Mouse (Mus musculus): ENCODE data around the gene Camk1g. TPM values are rescaled to one million over a fixed set of nuclear protein-coding genes. Genes with fewer than 3 reads are reported as not detected.
A peak's percentile ranks its signal among the peaks of the same experiment; 100 is the strongest.

Gene Camk1g
- polyA plus RNA-seq, 1 experiment from 2014 or later = 7.9 TPM

DNA sequence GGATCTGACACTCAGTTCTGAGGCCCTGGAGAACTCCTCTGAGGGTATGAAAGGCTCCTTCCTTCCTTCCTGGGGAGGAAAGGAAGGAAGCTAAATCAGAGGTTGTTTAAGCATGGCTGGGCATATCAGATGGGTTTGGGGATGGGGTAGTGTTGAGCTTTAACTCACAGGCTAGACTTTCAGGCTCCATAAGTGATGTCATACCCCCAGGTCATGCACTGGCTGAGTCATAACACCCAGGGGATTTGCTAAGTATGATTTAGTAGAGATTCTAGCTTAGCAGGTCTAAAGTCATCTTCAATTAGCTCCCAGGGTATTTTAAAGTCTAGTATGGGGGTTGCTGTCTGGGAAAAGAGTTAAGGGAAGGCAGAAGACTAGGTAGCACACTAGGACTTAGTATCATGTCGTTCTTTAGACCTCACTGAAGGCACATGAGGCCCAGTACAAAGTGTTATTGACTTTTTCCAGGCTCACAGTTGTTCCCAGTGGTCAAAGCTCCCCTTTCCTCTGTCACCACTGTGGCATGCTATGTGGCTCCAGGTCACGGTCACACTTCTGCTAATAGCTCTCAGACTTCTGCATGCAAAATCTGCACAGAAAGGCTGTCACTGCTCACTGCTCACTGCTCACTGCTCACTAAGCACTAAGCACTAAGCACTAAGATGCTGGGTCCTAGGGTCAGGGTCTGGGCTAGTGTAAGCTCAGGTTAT is 28.8 kb upstream of the Camk1g start:
- H3K4me2 ChIP-seq (ENCODE audit: low read depth, low read length) = no peak overlapping the region
- no peaks in the 10 kb centered on the region for H3K9me3 ChIP-seq (replicated peaks; ENCODE audit: control insufficient read depth, low read length)
- 0 out of 2 replicates have a peak, but pooled peaks cover 8% of the 10 kb centered on the region for H3K4me1 ChIP-seq (ENCODE audit: control insufficient read depth, insufficient read depth, low read length)
- no peak overlapping the region for H3K9ac ChIP-seq (ENCODE audit: low read length)
- ATAC-seq (ENCODE audit: insufficient read depth, low FRiP score) = no peak
- H3K4me3 ChIP-seq (replicated peaks; ENCODE audit: low read length) = no peak overlapping the region
- WGBS = 63% methylated on average over 2 of the region's 2 CpGs
- H3K27ac ChIP-seq (ENCODE audit: low read length) = no peak overlapping the region
- no peaks in the 10 kb centered on the region for H3K27me3 ChIP-seq (ENCODE audit: control insufficient read depth, insufficient read depth, low read length)
- H3K36me3 ChIP-seq (ENCODE audit: control insufficient read depth, insufficient read depth, low read length) = no peaks in the 10 kb centered on the region

DNA sequence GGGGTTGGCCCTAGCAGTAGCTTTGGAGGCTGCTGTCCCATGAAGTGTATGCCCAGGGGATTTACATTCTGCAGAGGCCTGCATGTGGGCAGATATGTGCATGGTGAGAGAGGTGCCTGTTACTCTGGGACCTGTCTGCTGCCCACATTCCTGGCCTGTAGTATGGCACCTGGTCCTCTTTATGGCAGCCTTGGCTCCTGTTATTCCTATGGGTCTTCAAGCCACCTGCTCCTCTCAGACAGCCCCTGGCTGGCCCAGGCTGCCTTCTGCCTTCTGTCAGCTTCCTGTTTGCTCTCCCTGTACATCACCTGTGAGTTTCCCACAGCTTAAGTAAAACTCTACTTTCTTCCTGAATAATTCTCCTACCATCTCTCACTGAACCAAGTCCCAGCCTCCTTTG is 27.0 kb upstream of the Camk1g start:
- no peak for ATAC-seq (ENCODE audit: insufficient read depth, low FRiP score)
- 0 out of 2 replicates have a peak, but pooled peaks cover 8% of the 10 kb centered on the region for H3K4me1 ChIP-seq (ENCODE audit: control insufficient read depth, insufficient read depth, low read length)
- H3K4me2 ChIP-seq (ENCODE audit: low read depth, low read length) = no peak overlapping the region
- H3K27ac ChIP-seq (ENCODE audit: low read length) = no peak overlapping the region
- H3K9me3 ChIP-seq (replicated peaks; ENCODE audit: control insufficient read depth, low read length) = no peaks in the 10 kb centered on the region
- no peaks in the 10 kb centered on the region for H3K27me3 ChIP-seq (ENCODE audit: control insufficient read depth, insufficient read depth, low read length)
- no peak overlapping the region for H3K9ac ChIP-seq (ENCODE audit: low read length)
- no peaks in the 10 kb centered on the region for H3K36me3 ChIP-seq (ENCODE audit: control insufficient read depth, insufficient read depth, low read length)
- no peak overlapping the region for H3K4me3 ChIP-seq (replicated peaks; ENCODE audit: low read length)

DNA sequence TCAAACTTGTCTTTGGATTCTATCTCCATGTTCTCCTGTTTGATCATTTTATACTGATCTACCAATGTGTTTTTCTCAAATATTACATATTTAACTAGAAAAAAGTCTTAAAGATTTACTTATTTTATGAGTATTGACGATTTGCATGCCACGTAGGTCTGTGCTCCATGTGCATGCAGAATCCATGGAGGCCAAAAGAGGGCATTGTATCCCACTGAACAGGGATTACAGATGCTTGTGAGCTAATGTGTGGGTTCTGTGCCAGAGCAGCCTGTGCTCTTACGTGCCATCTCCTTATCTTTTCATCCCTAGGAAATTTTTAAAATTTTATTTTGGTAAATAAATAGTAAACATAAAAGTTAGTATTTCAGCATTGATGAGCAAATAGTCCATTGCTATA is 22.2 kb upstream of the Camk1g start:
- Histone ChIP-seq H3K9ac (ENCODE audit: low read length) (no peak overlapping the region), H3K9me3 (replicated peaks; ENCODE audit: control insufficient read depth, low read length) (no peaks in the 10 kb centered on the region), H3K27ac (ENCODE audit: low read length) (no peak overlapping the region), H3K4me1 (ENCODE audit: control insufficient read depth, insufficient read depth, low read length) (no peaks in the 10 kb centered on the region), H3K27me3 (ENCODE audit: control insufficient read depth, insufficient read depth, low read length) (no peaks in the 10 kb centered on the region), H3K36me3 (ENCODE audit: control insufficient read depth, insufficient read depth, low read length) (no peaks in the 10 kb centered on the region), H3K4me2 (ENCODE audit: low read depth, low read length) (no peak overlapping the region), H3K4me3 (replicated peaks; ENCODE audit: low read length) (no peak overlapping the region)
- ATAC-seq (ENCODE audit: insufficient read depth, low FRiP score) = no peak
- 90% methylated on average over 3 of the region's 3 CpGs for WGBS

DNA sequence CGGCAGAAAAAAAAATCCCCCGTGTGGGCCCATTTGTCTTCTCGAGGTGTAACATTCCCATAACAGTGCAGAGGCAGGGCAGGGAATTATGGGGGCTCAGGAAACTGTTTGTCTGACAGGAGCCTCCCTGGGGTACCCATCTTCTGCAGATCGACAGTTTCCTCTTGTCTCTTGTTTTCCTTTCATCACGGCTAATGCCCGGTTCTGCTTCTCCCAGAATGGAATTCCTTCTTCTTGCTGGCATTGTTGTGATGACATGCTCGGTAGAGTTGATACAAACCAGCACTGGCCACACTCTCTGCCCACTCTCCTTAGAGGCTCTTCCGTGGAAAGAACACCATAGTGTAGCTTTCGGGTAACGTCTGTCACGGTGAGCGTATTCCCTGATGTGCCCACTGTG is 19.9 kb upstream of the Camk1g start:
- Histone ChIP-seq H3K9me3 (replicated peaks; ENCODE audit: control insufficient read depth, low read length) (no peaks in the 10 kb centered on the region), H3K9ac (ENCODE audit: low read length) (no peak overlapping the region), H3K4me3 (replicated peaks; ENCODE audit: low read length) (no peak overlapping the region), H3K27ac (ENCODE audit: low read length) (no peak overlapping the region), H3K36me3 (ENCODE audit: control insufficient read depth, insufficient read depth, low read length) (no peaks in the 10 kb centered on the region), H3K27me3 (ENCODE audit: control insufficient read depth, insufficient read depth, low read length) (no peaks in the 10 kb centered on the region), H3K4me1 (ENCODE audit: control insufficient read depth, insufficient read depth, low read length) (peaks cover 5% of the 10 kb centered on the region), H3K4me2 (ENCODE audit: low read depth, low read length) (no peak overlapping the region)
- ATAC-seq (ENCODE audit: insufficient read depth, low FRiP score) = no peak
- 59% methylated on average over 12 of the region's 12 CpGs for WGBS

DNA sequence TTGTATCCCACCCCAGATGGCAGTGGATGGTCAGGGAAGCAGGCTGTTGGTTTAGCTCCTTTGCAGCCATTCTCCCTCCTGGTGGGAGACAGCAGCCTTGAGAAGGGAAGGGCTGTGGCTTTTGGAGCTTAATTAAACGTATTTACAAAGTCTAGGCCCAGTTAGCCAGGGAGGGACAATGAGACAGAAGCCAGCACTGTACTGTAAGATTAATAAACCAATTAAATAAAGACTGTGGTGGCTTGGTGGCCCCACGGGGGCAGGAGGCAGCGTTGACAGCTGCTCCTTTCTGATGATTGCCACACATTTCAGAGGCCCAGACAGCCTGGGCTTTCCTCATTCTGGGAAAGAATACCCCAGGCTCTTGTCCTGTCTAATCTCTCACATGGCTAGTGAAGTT is 19.4 kb upstream of the Camk1g start:
- no peak for ATAC-seq (ENCODE audit: insufficient read depth, low FRiP score)
- WGBS = 18% methylated on average over 3 of the region's 3 CpGs
- peaks cover 5% of the 10 kb centered on the region for H3K4me1 ChIP-seq (ENCODE audit: control insufficient read depth, insufficient read depth, low read length)

DNA sequence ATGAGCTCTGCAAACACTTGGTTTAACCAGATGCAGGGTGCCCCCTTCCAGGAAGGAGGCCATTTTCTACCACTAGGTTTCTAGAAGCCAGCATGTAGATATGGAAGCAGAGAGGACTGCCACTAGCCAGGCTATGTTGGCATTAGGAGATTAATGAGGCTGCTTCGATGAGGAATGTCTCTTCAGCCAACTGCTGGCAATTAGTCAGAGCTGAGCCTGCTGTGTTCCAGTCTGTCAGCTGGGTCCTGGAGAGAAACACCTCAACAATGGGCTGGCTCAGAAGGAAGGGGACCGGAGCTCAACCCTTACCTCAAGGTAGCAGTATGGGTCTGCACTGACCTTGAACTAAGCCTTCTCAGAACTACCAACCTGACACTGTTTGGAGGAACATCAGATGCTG is 17.1 kb upstream of the Camk1g start:
- Histone ChIP-seq H3K27ac (ENCODE audit: low read length) (no peak overlapping the region), H3K4me3 (replicated peaks; ENCODE audit: low read length) (no peak overlapping the region), H3K27me3 (ENCODE audit: control insufficient read depth, insufficient read depth, low read length) (no peaks in the 10 kb centered on the region), H3K4me1 (ENCODE audit: control insufficient read depth, insufficient read depth, low read length) (peaks cover 5% of the 10 kb centered on the region), H3K9me3 (replicated peaks; ENCODE audit: control insufficient read depth, low read length) (no peaks in the 10 kb centered on the region), H3K4me2 (ENCODE audit: low read depth, low read length) (no peak overlapping the region), H3K9ac (ENCODE audit: low read length) (no peak overlapping the region), H3K36me3 (ENCODE audit: control insufficient read depth, insufficient read depth, low read length) (no peaks in the 10 kb centered on the region)
- WGBS = 45% methylated on average over 2 of the region's 2 CpGs
- ATAC-seq (ENCODE audit: insufficient read depth, low FRiP score) = no peak

More for the DNA sequence above, 19.4 kb upstream of the Camk1g start:
- Histone ChIP-seq H3K27ac (ENCODE audit: low read length) (no peak overlapping the region), H3K27me3 (ENCODE audit: control insufficient read depth, insufficient read depth, low read length) (no peaks in the 10 kb centered on the region), H3K36me3 (ENCODE audit: control insufficient read depth, insufficient read depth, low read length) (no peaks in the 10 kb centered on the region), H3K9me3 (replicated peaks; ENCODE audit: control insufficient read depth, low read length) (no peaks in the 10 kb centered on the region), H3K9ac (ENCODE audit: low read length) (no peak overlapping the region), H3K4me2 (ENCODE audit: low read depth, low read length) (no peak overlapping the region), H3K4me3 (replicated peaks; ENCODE audit: low read length) (no peak overlapping the region)

DNA sequence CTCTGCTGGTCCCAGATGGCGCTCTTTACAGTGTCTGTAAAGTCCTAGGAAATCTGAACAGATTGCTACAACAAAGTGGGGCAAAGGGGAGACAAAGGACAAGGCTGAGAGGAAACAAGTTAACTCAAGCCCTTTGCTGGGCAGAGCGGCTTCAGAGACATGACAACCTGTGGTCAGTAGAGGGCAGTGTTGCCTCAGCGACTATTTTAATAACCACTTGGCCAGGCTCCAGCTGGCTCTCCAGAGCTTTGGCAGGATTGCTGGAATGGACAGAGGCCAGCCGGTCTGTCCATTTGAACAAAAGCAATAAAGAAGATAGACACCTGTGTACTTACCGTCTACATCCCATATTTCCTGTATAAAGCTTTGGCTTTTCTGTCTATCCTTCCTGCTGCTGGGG is 16.0 kb upstream of the Camk1g start:
- 0% methylated on average over 5 of the region's 5 CpGs for WGBS
- Histone ChIP-seq H3K9ac (ENCODE audit: low read length) (peak overlapping the region; percentile 29; the same call in 1 of the 2 replicates), H3K27ac (ENCODE audit: low read length) (no peak overlapping the region), H3K9me3 (replicated peaks; ENCODE audit: control insufficient read depth, low read length) (no peaks in the 10 kb centered on the region), H3K36me3 (ENCODE audit: control insufficient read depth, insufficient read depth, low read length) (no peaks in the 10 kb centered on the region), H3K27me3 (ENCODE audit: control insufficient read depth, insufficient read depth, low read length) (no peaks in the 10 kb centered on the region), H3K4me1 (ENCODE audit: control insufficient read depth, insufficient read depth, low read length) (peaks cover 11% of the 10 kb centered on the region), H3K4me3 (replicated peaks; ENCODE audit: low read length) (no peak overlapping the region), H3K4me2 (ENCODE audit: low read depth, low read length) (0 out of 2 replicates have a peak overlapping the region, but pooled peaks have one; percentile 19)
- peak; percentile 57 for ATAC-seq (ENCODE audit: insufficient read depth, low FRiP score)

DNA sequence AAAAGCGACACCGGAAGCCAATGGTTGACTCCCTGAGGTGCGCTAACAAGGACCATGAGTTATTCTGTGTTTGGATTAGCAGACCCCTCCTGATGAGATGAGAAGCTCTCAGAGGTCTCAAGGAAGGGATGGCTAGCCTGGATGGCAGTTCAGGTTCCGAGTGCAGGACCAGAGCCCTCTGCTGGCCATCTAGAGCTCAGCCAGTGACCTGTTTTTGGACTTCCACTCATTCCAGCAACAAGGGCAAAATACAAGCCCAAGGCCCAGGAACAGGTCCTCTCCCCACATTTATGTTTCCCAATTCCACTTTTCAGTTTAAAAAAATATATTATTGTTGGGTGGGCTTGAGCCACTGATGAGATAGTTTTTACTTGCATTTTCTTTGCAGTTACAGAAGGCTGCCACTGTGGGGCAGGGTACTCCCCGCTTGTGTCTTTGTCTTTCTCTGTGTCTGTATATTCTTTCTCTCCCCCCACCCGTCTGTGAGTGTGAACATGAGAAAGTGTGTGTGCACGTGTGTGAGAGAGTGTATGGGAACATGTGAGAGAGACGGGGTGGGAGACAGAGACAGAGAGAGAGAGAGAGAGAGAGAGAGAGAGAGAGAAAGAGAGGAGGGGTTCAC is 12.9 kb upstream of the Camk1g start:
- WGBS = 8% methylated on average over 8 of the region's 8 CpGs
- H3K9ac ChIP-seq (ENCODE audit: low read length) = peak overlapping the region; percentile 60
- ATAC-seq (ENCODE audit: insufficient read depth, low FRiP score) = no peak

DNA sequence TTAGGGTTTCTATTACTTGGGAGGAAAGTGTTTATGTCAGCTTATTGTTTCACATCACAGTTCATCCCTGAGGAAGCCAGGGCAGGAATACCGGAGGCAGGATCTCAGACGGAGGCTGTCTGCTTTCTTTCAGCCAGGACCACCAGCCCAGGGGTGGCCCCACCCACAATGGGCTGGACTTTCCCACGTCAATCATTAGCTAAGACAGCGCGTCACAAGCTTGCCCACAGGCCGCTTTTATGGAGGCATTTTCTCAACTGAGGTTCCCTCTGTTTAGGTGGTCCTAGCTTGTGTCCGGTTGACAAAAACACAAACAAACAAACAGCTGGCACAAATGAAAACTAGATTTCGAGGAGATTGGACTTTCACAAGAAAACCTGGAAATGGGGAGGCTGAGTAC is 12.3 kb upstream of the Camk1g start:
- H3K36me3 ChIP-seq (ENCODE audit: control insufficient read depth, insufficient read depth, low read length) = no peaks in the 10 kb centered on the region
- H3K4me1 ChIP-seq (ENCODE audit: control insufficient read depth, insufficient read depth, low read length) = peaks cover 11% of the 10 kb centered on the region
- peak overlapping the region; percentile 66 for H3K4me2 ChIP-seq (ENCODE audit: low read depth, low read length)
- 0 out of 2 replicates have a peak overlapping the region, but pooled peaks have one; percentile 17 for H3K27ac ChIP-seq (ENCODE audit: low read length)
- WGBS = 1% methylated on average over 8 of the region's 8 CpGs
- H3K9ac ChIP-seq (ENCODE audit: low read length) = peak overlapping the region; percentile 60
- no peaks in the 10 kb centered on the region for H3K27me3 ChIP-seq (ENCODE audit: control insufficient read depth, insufficient read depth, low read length)
- no peaks in the 10 kb centered on the region for H3K9me3 ChIP-seq (replicated peaks; ENCODE audit: control insufficient read depth, low read length)
- peak; percentile 64; the same call in 1 of the 2 replicates for ATAC-seq (ENCODE audit: insufficient read depth, low FRiP score)
- peak overlapping the region; percentile 42 for H3K4me3 ChIP-seq (replicated peaks; ENCODE audit: low read length)

More for the DNA sequence above, 12.9 kb upstream of the Camk1g start:
- Histone ChIP-seq H3K9me3 (replicated peaks; ENCODE audit: control insufficient read depth, low read length) (no peaks in the 10 kb centered on the region), H3K4me2 (ENCODE audit: low read depth, low read length) (peak overlapping the region; percentile 66), H3K36me3 (ENCODE audit: control insufficient read depth, insufficient read depth, low read length) (no peaks in the 10 kb centered on the region), H3K27me3 (ENCODE audit: control insufficient read depth, insufficient read depth, low read length) (no peaks in the 10 kb centered on the region), H3K4me3 (replicated peaks; ENCODE audit: low read length) (peak overlapping the region; percentile 42), H3K4me1 (ENCODE audit: control insufficient read depth, insufficient read depth, low read length) (peaks cover 11% of the 10 kb centered on the region), H3K27ac (ENCODE audit: low read length) (no peak overlapping the region)

All from stomach, embryonic 16.5 days (tissue).